Mouse (Mus musculus) spleen, adult 2 months (tissue): ENCODE measurements around the gene Fgfr2.

Experiments
- CTCF ChIP-seq: fragments of 200-500 bp; IDR thresholded peaks from 2 replicates; pipeline ENCODE4 v1.5.1; 2011; ENCODE audit warnings: mild to moderate bottlenecking, inconsistent platforms; ENCODE audit not compliant: insufficient read depth, insufficient read length, insufficient replicate concordance; ENCODE audit errors: extremely low read depth
- POLR2A ChIP-seq: fragments of 200-500 bp; IDR thresholded peaks from 2 replicates; pipeline ENCODE4 v1.6.1; 2011; ENCODE audit warnings: low read depth, low read length, inconsistent platforms

GRCm38 (mm10) chr7:130965396-130965795 lies 2157.8 kb downstream of the Fgfr2 start:
- TF ChIP-seq POLR2A (no peak), CTCF (no peak)
